8 mouse cellular contexts compared by ENCODE assay signal in genomic region chr11:78194411-78195100, GRCm38 (mm10). TPM values are rescaled to one million over a fixed set of nuclear protein-coding genes. Genes with fewer than 3 reads are reported as not detected.
A peak's percentile ranks its signal among the peaks of the same experiment; 100 is the strongest.
DNase-seq lines count a peak whose midpoint lies in the region; ATAC-seq and TF ChIP-seq lines count a peak whose summit lies in the region.

No protein-coding gene starts in this region.

- H3K4me3 ChIP-seq in cerebellum, adult 2 months (replicated peaks; ENCODE audit: insufficient read depth, low read depth, low read length), result peak overlapping the region; percentile 50
- H3K4me3 ChIP-seq in embryonic facial prominence, embryonic 14.5 days (ENCODE audit: low read depth, low read length), result peak overlapping the region; percentile 52
- H3K4me3 ChIP-seq in heart, embryonic 12.5 days, result peak overlapping the region; percentile 58
- H3K4me3 ChIP-seq in kidney, embryonic 15.5 days (replicated peaks), result peak overlapping the region; percentile 59

- no peaks in the 10 kb centered on the region for H3K9me3 ChIP-seq in embryonic facial prominence, embryonic 14.5 days (ENCODE audit: control insufficient read depth, low read length)
- H3K9me3 ChIP-seq in heart, embryonic 12.5 days (replicated peaks), result no peaks in the 10 kb centered on the region
- no peaks in the 10 kb centered on the region for H3K9me3 ChIP-seq in kidney, embryonic 15.5 days (replicated peaks)

- H3K9ac ChIP-seq in embryonic facial prominence, embryonic 14.5 days (ENCODE audit: low read depth, low read length), result peak overlapping the region; percentile 44
- H3K9ac ChIP-seq in heart, embryonic 12.5 days, result peak overlapping the region; percentile 68
- peak overlapping the region; percentile 16 for H3K9ac ChIP-seq in kidney, embryonic 15.5 days

- no peak for TF ChIP-seq CTCF in cerebellum, adult 2 months (IDR thresholded peaks at IDR 0.05; ENCODE audit: borderline replicate concordance, insufficient read depth, low read depth, low read length)

- DNase-seq in cerebellum, adult 2 months, result no peak
- no peak for DNase-seq in cerebellum, adult 11 months
- peak; percentile 78 for DNase-seq in embryonic facial prominence, embryonic 14.5 days (ENCODE audit: low spot score)
- peak; percentile 82 for DNase-seq in lung, postnatal 25 days (ENCODE audit: low spot score)
- DNase-seq in ovary, postnatal 36 days (ENCODE audit: low spot score), result peak; percentile 79
- peak; percentile 76 to 86 for DNase-seq in urinary bladder, postnatal 4 days (ENCODE audit: low spot score in 2 of 2)

- 5% methylated on average over 30 of the region's 30 CpGs for WGBS in cerebellum, adult 2 months
- WGBS in embryonic facial prominence, embryonic 14.5 days, result 2% methylated on average over 29 of the region's 30 CpGs
- 3% methylated on average over 30 of the region's 30 CpGs for WGBS in heart, embryonic 12.5 days
- 3% methylated on average over 30 of the region's 30 CpGs for WGBS in kidney, embryonic 15.5 days

- no peaks in the 10 kb centered on the region for H3K4me1 ChIP-seq in cerebellum, adult 2 months (ENCODE audit: control insufficient read depth, insufficient read depth, low read length)
- H3K4me1 ChIP-seq in embryonic facial prominence, embryonic 14.5 days (ENCODE audit: control insufficient read depth, insufficient read depth, low read length), result peaks cover 13% of the 10 kb centered on the region
- peaks cover 20% of the 10 kb centered on the region for H3K4me1 ChIP-seq in heart, embryonic 12.5 days (replicated peaks)
- peaks cover 30% of the 10 kb centered on the region for H3K4me1 ChIP-seq in kidney, embryonic 15.5 days

- peak; percentile 71 for ATAC-seq in embryonic facial prominence, embryonic 14.5 days (ENCODE audit: low read depth)
- ATAC-seq in heart, embryonic 12.5 days (ENCODE audit: insufficient number of reproducible peaks, low FRiP score), result peak; percentile 82
- peak; percentile 77 for ATAC-seq in kidney, embryonic 15.5 days (replicated peaks; ENCODE audit: low FRiP score)

- peaks cover 33% of the 10 kb centered on the region for H3K36me3 ChIP-seq in embryonic facial prominence, embryonic 14.5 days (ENCODE audit: control insufficient read depth, insufficient read depth, low read length)
- peaks cover 28% of the 10 kb centered on the region for H3K36me3 ChIP-seq in heart, embryonic 12.5 days
- peaks cover 33% of the 10 kb centered on the region for H3K36me3 ChIP-seq in kidney, embryonic 15.5 days

- no peaks in the 10 kb centered on the region for H3K27me3 ChIP-seq in cerebellum, adult 2 months (ENCODE audit: control insufficient read depth, insufficient read depth, low read length)
- H3K27me3 ChIP-seq in embryonic facial prominence, embryonic 14.5 days (replicated peaks; ENCODE audit: control insufficient read depth, insufficient read depth, low read length), result no peaks in the 10 kb centered on the region
- no peaks in the 10 kb centered on the region for H3K27me3 ChIP-seq in heart, embryonic 12.5 days (replicated peaks)
- no peaks in the 10 kb centered on the region for H3K27me3 ChIP-seq in kidney, embryonic 15.5 days

- H3K27ac ChIP-seq in cerebellum, adult 2 months (ENCODE audit: insufficient read depth, low read length), result no peak overlapping the region
- no peak overlapping the region for H3K27ac ChIP-seq in embryonic facial prominence, embryonic 14.5 days (replicated peaks; ENCODE audit: low read depth, low read length)
- H3K27ac ChIP-seq in heart, embryonic 12.5 days (ENCODE audit: poor library complexity, severe bottlenecking), result peak overlapping the region; percentile 56
- H3K27ac ChIP-seq in kidney, embryonic 15.5 days, result peak overlapping the region; percentile 71

- no peak for TF ChIP-seq POLR2A in cerebellum, adult 2 months (IDR thresholded peaks at IDR 0.05; ENCODE audit: borderline replicate concordance, insufficient read depth, low read length)

- H3K4me2 ChIP-seq in embryonic facial prominence, embryonic 14.5 days (ENCODE audit: low read depth, low read length), result peak overlapping the region; percentile 61
- H3K4me2 ChIP-seq in heart, embryonic 12.5 days, result peak overlapping the region; percentile 87
- H3K4me2 ChIP-seq in kidney, embryonic 15.5 days, result peak overlapping the region; percentile 62

RNA-seq across cellular contexts. Expression of gene Proca1, which starts 1.4 kb away (rescaled TPM):
- 11.7 and 12.1 TPM in 2 replicates for polyA plus RNA-seq in cerebellum, adult 2 months (2012; rRNA removed)
- polyA plus RNA-seq in embryonic facial prominence, embryonic 14.5 days (2014; fragmentation: Nextera tagmentation; extraction: Ambion mirVana), result 2.4 and 2.7 TPM in 2 replicates
- 3.1 and 3.2 TPM in 2 replicates for polyA plus RNA-seq in heart, embryonic 12.5 days (2016; fragmentation: Nextera tagmentation; extraction: Ambion mirVana)
- polyA plus RNA-seq in kidney, embryonic 15.5 days (2015; fragmentation: Nextera tagmentation; extraction: Ambion mirVana), result 3.1 and 4.3 TPM in 2 replicates

RNA-seq across cellular contexts. Expression of gene Rab34, which starts 6.3 kb away (rescaled TPM):
- polyA plus RNA-seq in cerebellum, adult 2 months (2012; rRNA removed), result 36.6 and 38.1 TPM in 2 replicates
- polyA plus RNA-seq in embryonic facial prominence, embryonic 14.5 days (2014; fragmentation: Nextera tagmentation; extraction: Ambion mirVana), result 136 and 156 TPM in 2 replicates
- polyA plus RNA-seq in heart, embryonic 12.5 days (2016; fragmentation: Nextera tagmentation; extraction: Ambion mirVana), result 53.3 and 54.6 TPM in 2 replicates
- 113 and 132 TPM in 2 replicates for polyA plus RNA-seq in kidney, embryonic 15.5 days (2015; fragmentation: Nextera tagmentation; extraction: Ambion mirVana)

RNA-seq across cellular contexts. Expression of gene Rpl23a, which starts 11.2 kb away (rescaled TPM):
- 1,121 and 1,182 TPM in 2 replicates for polyA plus RNA-seq in cerebellum, adult 2 months (2012; rRNA removed)
- 1,626 and 1,746 TPM in 2 replicates for polyA plus RNA-seq in embryonic facial prominence, embryonic 14.5 days (2014; fragmentation: Nextera tagmentation; extraction: Ambion mirVana)
- 847 and 859 TPM in 2 replicates for polyA plus RNA-seq in heart, embryonic 12.5 days (2016; fragmentation: Nextera tagmentation; extraction: Ambion mirVana)
- 1,327 and 1,492 TPM in 2 replicates for polyA plus RNA-seq in kidney, embryonic 15.5 days (2015; fragmentation: Nextera tagmentation; extraction: Ambion mirVana)

RNA-seq across cellular contexts. Expression of gene Tlcd1, which starts 18.0 kb away (rescaled TPM):
- polyA plus RNA-seq in cerebellum, adult 2 months (2012; rRNA removed), result 147 and 158 TPM in 2 replicates
- 22.2 and 23.8 TPM in 2 replicates for polyA plus RNA-seq in embryonic facial prominence, embryonic 14.5 days (2014; fragmentation: Nextera tagmentation; extraction: Ambion mirVana)
- polyA plus RNA-seq in heart, embryonic 12.5 days (2016; fragmentation: Nextera tagmentation; extraction: Ambion mirVana), result 11.7 and 14.2 TPM in 2 replicates
- 28.7 and 31.8 TPM in 2 replicates for polyA plus RNA-seq in kidney, embryonic 15.5 days (2015; fragmentation: Nextera tagmentation; extraction: Ambion mirVana)

RNA-seq across cellular contexts. Expression of gene Nek8, which starts 18.1 kb away (rescaled TPM):
- polyA plus RNA-seq in cerebellum, adult 2 months (2012; rRNA removed), result 4.8 and 5.8 TPM in 2 replicates
- 10.8 and 12.6 TPM in 2 replicates for polyA plus RNA-seq in embryonic facial prominence, embryonic 14.5 days (2014; fragmentation: Nextera tagmentation; extraction: Ambion mirVana)
- polyA plus RNA-seq in heart, embryonic 12.5 days (2016; fragmentation: Nextera tagmentation; extraction: Ambion mirVana), result 12.1 and 16.5 TPM in 2 replicates
- polyA plus RNA-seq in kidney, embryonic 15.5 days (2015; fragmentation: Nextera tagmentation; extraction: Ambion mirVana), result 21.1 and 25.0 TPM in 2 replicates

Comparison
In these comparisons a context has a peak if more than half of its experiments do, and no peak if none do; other contexts are left out.
1. DNase-seq: peak in embryonic facial prominence, embryonic 14.5 days (single experiment), lung, postnatal 25 days (single experiment), ovary, postnatal 36 days (single experiment) and urinary bladder, postnatal 4 days (2 of 2); none in cerebellum, adult 2 months (0 of 2) and cerebellum, adult 11 months (single experiment).
2. H3K27ac ChIP-seq: peak in heart, embryonic 12.5 days (single experiment) and kidney, embryonic 15.5 days (single experiment); none in cerebellum, adult 2 months (single experiment) and embryonic facial prominence, embryonic 14.5 days (single experiment).
3. H3K9ac ChIP-seq: peak in every context shown above with its lines; median percentile 68 in heart, embryonic 12.5 days; 44 in embryonic facial prominence, embryonic 14.5 days; 16 in kidney, embryonic 15.5 days.
4. Peak in every context shown above with its lines, with median percentiles within 50 percentile points of each other: H3K4me3 ChIP-seq, ATAC-seq and H3K4me2 ChIP-seq.